In the genomic region with DNA sequence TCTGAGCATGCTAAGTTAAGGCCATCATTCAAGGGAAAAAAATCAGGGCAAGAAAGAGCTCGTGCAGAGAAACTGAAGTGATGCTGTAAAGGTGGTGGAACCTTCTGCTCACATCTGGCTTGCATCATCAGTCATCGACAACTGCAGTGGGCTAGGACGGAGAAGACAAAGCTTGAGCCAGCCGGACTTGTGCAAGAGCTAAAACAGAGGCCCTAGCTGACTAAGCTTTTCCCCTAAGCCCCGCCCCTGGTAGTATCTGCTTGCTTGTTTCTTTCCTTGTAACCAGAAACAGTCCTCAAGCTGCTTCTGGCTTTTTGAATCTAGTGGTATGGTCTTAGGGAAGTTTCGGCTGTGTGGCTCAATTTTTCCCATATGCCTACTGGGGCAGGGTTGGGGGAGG, we compare ENCODE assay signal across 9 mouse cellular contexts. TPM values are rescaled to one million over a fixed set of nuclear protein-coding genes. Genes with fewer than 3 reads are reported as not detected.
DNase-seq lines count a peak whose midpoint lies in the region; ATAC-seq and TF ChIP-seq lines count a peak whose summit lies in the region.
"Had no signal": no experiment of that assay in that cellular context is flagged by ENCODE, and none has a peak within 500 bp of the region (broad histone marks: within the 10 kb centered on the region; RNA-seq: fewer than 3 reads in every experiment).

No protein-coding gene starts in this region.

- DNase-seq in kidney, adult 9 months: peak; percentile 1
- no peak for DNase-seq in kidney, postnatal 4 days
- peak; percentile 49 for DNase-seq in embryo, embryonic 10.5 days (ENCODE audit: low spot score)
- DNase-seq in heart, postnatal 0 days (ENCODE audit: low spot score): peak; percentile 27
- DNase-seq in right cerebral cortex, postnatal 10 days (ENCODE audit: low spot score in 2 of 2): no peak
- no peak for DNase-seq in natural killer cell, adult 2 months (ENCODE audit: low spot score in 2 of 2)
- DNase-seq in frontal cortex, postnatal 14 days (ENCODE audit: low spot score in 2 of 2): no peak

- H3K4me2 ChIP-seq in heart, postnatal 0 days (ENCODE audit: low read depth, low read length): no peak overlapping the region
- H3K4me2 ChIP-seq: liver, embryonic 15.5 days had no signal

- H3K9me3 ChIP-seq in heart, postnatal 0 days (replicated peaks; ENCODE audit: control insufficient read depth, low read length): no peaks in the 10 kb centered on the region
- H3K9me3 ChIP-seq: liver, embryonic 15.5 days had no signal

- no peak overlapping the region for H3K4me3 ChIP-seq in heart, postnatal 0 days (ENCODE audit: low read depth, low read length)
- H3K4me3 ChIP-seq: liver, embryonic 15.5 days had no signal

- H3K36me3 ChIP-seq in heart, postnatal 0 days (replicated peaks; ENCODE audit: control insufficient read depth, insufficient read depth, low read length): no peaks in the 10 kb centered on the region
- H3K36me3 ChIP-seq: liver, embryonic 15.5 days had no signal

- 0 out of 2 replicates have a peak, but pooled peaks have one; percentile 49 for ATAC-seq in heart, postnatal 0 days (ENCODE audit: insufficient read depth, low read depth)
- ATAC-seq in megakaryocyte progenitor cell, adult 5-6 weeks (replicated peaks; ENCODE audit: poor library complexity): peak; percentile 93

- TF ChIP-seq EP300 in heart, postnatal 0 days (IDR thresholded peaks at IDR 0.05; ENCODE audit: low read depth): no peak

- peak overlapping the region; percentile 38; the same call in 1 of the 2 replicates for H3K27ac ChIP-seq in heart, postnatal 0 days (ENCODE audit: low read depth)
- H3K27ac ChIP-seq: liver, embryonic 15.5 days had no signal

- no peak overlapping the region for H3K9ac ChIP-seq in heart, postnatal 0 days (replicated peaks; ENCODE audit: low read depth, low read length)
- H3K9ac ChIP-seq: liver, embryonic 15.5 days had no signal

- no peaks in the 10 kb centered on the region for H3K27me3 ChIP-seq in heart, postnatal 0 days (ENCODE audit: control insufficient read depth, insufficient read depth, low read length)
- H3K27me3 ChIP-seq: liver, embryonic 15.5 days had no signal

- WGBS in heart, postnatal 0 days: 48% methylated on average over 6 of the region's 6 CpGs

- TF ChIP-seq CTCF in heart, postnatal 0 days (IDR thresholded peaks at IDR 0.05; ENCODE audit: low read depth): no peak

- H3K4me1 ChIP-seq in heart, postnatal 0 days (ENCODE audit: control insufficient read depth, insufficient read depth): no peaks in the 10 kb centered on the region; the same call in 1 of the 2 replicates
- H3K4me1 ChIP-seq: liver, embryonic 15.5 days had no signal

RNA-seq across cellular contexts. Expression of a gene that starts 56.5 kb away (rescaled TPM):
- 127 and 144 TPM in 2 replicates for total RNA-seq in heart, postnatal 0 days (2014; rRNA removed; ENCODE audit: low replicate concordance)
- 48.2 and 57.0 TPM in 2 replicates for polyA plus RNA-seq in heart, postnatal 0 days (2015; fragmentation: Nextera tagmentation; extraction: Ambion mirVana)
- 27.4 and 33.6 TPM in 2 replicates for total RNA-seq in megakaryocyte progenitor cell, adult 5-6 weeks (2015)
- 46.5 and 48.3 TPM in 2 replicates for total RNA-seq in megakaryocyte progenitor cell, adult 5-6 weeks (2017)

Comparison
In these comparisons a context has a peak if more than half of its experiments do, and no peak if none do; other contexts are left out.
1. DNase-seq: peak in kidney, adult 9 months (single experiment), embryo, embryonic 10.5 days (single experiment) and heart, postnatal 0 days (single experiment); none in kidney, postnatal 4 days (0 of 2), right cerebral cortex, postnatal 10 days (0 of 2), natural killer cell, adult 2 months (0 of 2) and frontal cortex, postnatal 14 days (0 of 2).